Mouse (Mus musculus) ES-E14 (cell line): Measurements from ENCODE around the gene Disp3. TPM values are rescaled to one million over a fixed set of nuclear protein-coding genes. Genes with fewer than 3 reads are reported as not detected.

ENCODE experiments used
- DNase-seq: peaks from one replicate; pipeline ENCODE4 v3.0.0-alpha.2; 2013; ENCODE audit warnings: low read depth, low spot score
- H3K27ac ChIP-seq: 2 replicates; pipeline ENCODE4 v1.5.1; 2012; ENCODE audit warnings: low read depth, mild to moderate bottlenecking, low read length, moderate library complexity, mixed read lengths; ENCODE audit not compliant: poor library complexity, insufficient read depth, severe bottlenecking
- H3K36me3 ChIP-seq: 2 replicates; pipeline ENCODE4 v1.6.1; 2012; ENCODE audit warnings: mild to moderate bottlenecking, low read length, moderate library complexity, mixed read lengths; ENCODE audit not compliant: control insufficient read depth, poor library complexity, insufficient read depth, severe bottlenecking
- H3K4me1 ChIP-seq, 2 experiments: fragments of 150-350 bp in 1 of 2; sonication (generic) in 1 of 2; 2 replicates each; pipeline ENCODE4 v1.6.1; 2012; ENCODE audit warnings: low read length in 2 of 2, mild to moderate bottlenecking in 1 of 2, mixed read lengths in 1 of 2; ENCODE audit not compliant: control insufficient read depth in 2 of 2, insufficient read depth in 2 of 2, poor library complexity in 1 of 2
- H3K4me3 ChIP-seq, 2 experiments: fragments of 150-350 bp in 1 of 2; sonication (generic) in 1 of 2; 2 replicates each; pipeline ENCODE4 v1.5.1; 2012; ENCODE audit warnings: low read length in 2 of 2, low read depth in 1 of 2, mild to moderate bottlenecking in 1 of 2, mixed read lengths in 1 of 2; ENCODE audit not compliant: insufficient read depth in 1 of 2, poor library complexity in 1 of 2, severe bottlenecking in 1 of 2
- H3K9ac ChIP-seq: 2 replicates; pipeline ENCODE4 v1.6.1; 2012; ENCODE audit warnings: low read depth, mild to moderate bottlenecking, low read length, mixed read lengths; ENCODE audit not compliant: poor library complexity, insufficient read depth, severe bottlenecking
- H3K9me3 ChIP-seq: fragments of 150-350 bp; sonication (generic); 2 replicates; pipeline ENCODE4 v1.6.1; 2012; ENCODE audit warnings: low read depth, mild to moderate bottlenecking, low read length; ENCODE audit not compliant: control insufficient read depth, insufficient read depth
- CHD2 ChIP-seq: IDR thresholded peaks from 2 replicates; pipeline ENCODE4 v1.6.1; 2014; ENCODE audit warnings: mild to moderate bottlenecking, low read depth, low read length, inconsistent platforms
- HCFC1 ChIP-seq: IDR thresholded peaks from 2 replicates; pipeline ENCODE4 v1.6.1; 2012; ENCODE audit warnings: low read length, inconsistent platforms, borderline replicate concordance; ENCODE audit not compliant: insufficient read depth
- MAFK ChIP-seq: IDR thresholded peaks from 2 replicates; pipeline ENCODE4 v1.6.1; 2014; ENCODE audit warnings: mild to moderate bottlenecking, low read depth, low read length, inconsistent platforms; ENCODE audit not compliant: insufficient read depth
- ZC3H11A ChIP-seq: IDR thresholded peaks from 2 replicates; pipeline ENCODE4 v1.6.1; 2012; ENCODE audit warnings: low read depth, mild to moderate bottlenecking, inconsistent platforms, low read length, borderline replicate concordance
- ZNF384 ChIP-seq: IDR thresholded peaks from 2 replicates; pipeline ENCODE4 v1.6.1; 2012; ENCODE audit warnings: low read depth, low read length, inconsistent platforms
- in situ Hi-C, 2 experiments: fragments of 600-800 bp; cut with MboI; formaldehyde crosslinking; loops; one replicate each; pipeline ENCODE4 v1.15.1; 2025; ENCODE audit warnings: low sequenced_read_pairs in 2 of 2, inconsistent platforms in 1 of 2; ENCODE audit not compliant: unreplicated experiment in 2 of 2
- total RNA-seq: library from RNA; depleted of rRNA; stranded (reverse); fragments of 300-350 nt; gene quantifications from 2 replicates; pipeline ENCODE4 v1.2.3, GENCODE M21; 2012; rRNA removed

Disp3 gene
- 1.6 and 2.2 TPM in 2 replicates for total RNA-seq

DNA sequence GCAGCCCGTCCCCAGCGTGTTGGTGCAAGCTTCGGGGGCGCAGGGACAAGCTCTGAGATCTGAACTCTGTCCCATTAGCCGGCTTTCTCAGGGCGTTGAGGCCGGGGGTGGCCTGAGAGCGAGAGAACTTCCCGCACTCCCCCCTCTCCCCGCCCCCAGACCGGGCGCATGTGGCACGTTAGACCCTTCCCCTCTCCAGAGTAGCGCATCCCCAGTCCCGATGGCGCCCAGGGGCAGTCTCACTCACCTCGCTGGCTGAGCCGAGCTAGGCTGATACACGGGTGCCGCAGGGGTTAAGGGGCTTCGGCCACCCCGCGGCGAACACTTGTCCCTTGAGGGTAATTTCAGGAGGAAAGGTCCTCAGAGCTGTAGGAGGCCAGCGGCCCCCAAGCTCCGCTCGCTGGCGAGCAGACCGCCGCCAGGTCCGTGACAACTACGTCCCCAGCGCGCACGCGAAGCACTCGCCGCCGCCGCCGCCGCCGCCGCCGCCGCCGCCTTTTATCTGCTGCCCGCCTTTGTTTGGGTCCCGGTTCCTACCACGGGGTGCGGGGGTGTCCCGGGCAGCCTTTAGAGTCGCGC is at the start of gene Disp3:
Gene Disp3 (minus strand): TSS at position 490 of the 579 bp plus-strand sequence.
- DNase-seq, result no peak
- peak within 1 kb of the TSS; percentile 68 for H3K9ac ChIP-seq

DNA sequence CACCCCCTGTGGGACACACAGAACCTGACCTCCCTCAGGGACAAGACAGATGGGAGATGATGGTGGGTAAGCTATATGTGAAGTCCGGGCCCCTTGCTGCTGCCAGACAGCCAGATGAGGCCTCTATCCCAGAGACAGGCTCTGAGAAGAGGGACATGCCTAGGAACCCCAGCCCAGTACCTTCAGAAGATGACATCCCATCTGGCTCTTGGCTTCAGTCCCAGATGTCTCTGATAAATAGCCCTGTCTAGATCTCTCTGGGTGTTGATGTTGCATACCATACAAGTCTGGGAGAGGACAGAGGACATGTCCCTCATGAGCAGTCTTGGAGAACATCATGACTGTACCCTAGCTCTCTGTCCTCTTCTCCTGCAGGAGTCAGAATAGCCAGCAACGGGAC is 42.5 kb upstream of the Disp3 start:
- H3K9me3 ChIP-seq, result no peaks in the 10 kb centered on the region
- TF ChIP-seq CHD2 (no peak), HCFC1 (no peak), ZC3H11A (no peak), ZNF384 (no peak)
- no peaks in the 10 kb centered on the region for H3K36me3 ChIP-seq
- H3K4me3 ChIP-seq, result no peak overlapping the region
- no peak overlapping the region for H3K9ac ChIP-seq
- no peak for DNase-seq
- no peaks in the 10 kb centered on the region for H3K4me1 ChIP-seq
- H3K27ac ChIP-seq, result no peak overlapping the region
- in situ Hi-C loops, result no loop called here

More for the DNA sequence above, at the start of gene Disp3:
- no peaks in the 10 kb centered on the region for H3K4me1 ChIP-seq
- no peaks in the 10 kb centered on the region for H3K36me3 ChIP-seq
- no peaks in the 10 kb centered on the region for H3K9me3 ChIP-seq
- H3K4me3 ChIP-seq, result peak within 1 kb of the TSS; percentile 65 to 71
- TF ChIP-seq ZC3H11A, result no peak
- TF ChIP-seq HCFC1, result no peak
- TF ChIP-seq MAFK, result no peak
- no peak for TF ChIP-seq CHD2
- no peak for TF ChIP-seq ZNF384
- in situ Hi-C loops, result no loop called here
- H3K27ac ChIP-seq, result no peak within 1 kb of the TSS

DNA sequence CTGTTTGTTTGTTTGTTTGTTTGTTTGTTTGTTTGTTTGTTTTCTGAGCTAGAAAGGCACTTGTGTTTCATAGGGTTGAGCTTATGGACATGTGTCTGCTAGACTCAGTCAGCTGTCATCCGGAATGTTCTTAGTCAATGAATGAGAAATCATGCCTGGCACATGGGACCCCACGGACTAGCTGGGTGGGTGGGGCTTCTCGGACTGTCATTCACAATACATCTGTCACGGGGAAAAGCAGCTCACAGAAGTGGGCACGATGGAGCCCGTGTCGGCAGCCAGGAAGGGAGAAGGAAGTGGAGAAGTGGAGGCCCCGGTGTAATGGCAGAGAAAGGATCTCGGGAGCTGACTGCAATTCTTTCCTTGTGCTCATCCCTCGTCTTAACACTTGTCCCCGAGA is 41.7 kb upstream of the Disp3 start:
- TF ChIP-seq ZC3H11A (no peak), ZNF384 (no peak), HCFC1 (no peak), MAFK (no peak), CHD2 (no peak)
- in situ Hi-C loops, result no loop called here
- H3K9me3 ChIP-seq, result no peaks in the 10 kb centered on the region
- H3K36me3 ChIP-seq, result no peaks in the 10 kb centered on the region
- no peaks in the 10 kb centered on the region for H3K4me1 ChIP-seq
- H3K4me3 ChIP-seq, result no peak overlapping the region
- DNase-seq, result no peak
- H3K27ac ChIP-seq, result no peak overlapping the region
- no peak overlapping the region for H3K9ac ChIP-seq

DNA sequence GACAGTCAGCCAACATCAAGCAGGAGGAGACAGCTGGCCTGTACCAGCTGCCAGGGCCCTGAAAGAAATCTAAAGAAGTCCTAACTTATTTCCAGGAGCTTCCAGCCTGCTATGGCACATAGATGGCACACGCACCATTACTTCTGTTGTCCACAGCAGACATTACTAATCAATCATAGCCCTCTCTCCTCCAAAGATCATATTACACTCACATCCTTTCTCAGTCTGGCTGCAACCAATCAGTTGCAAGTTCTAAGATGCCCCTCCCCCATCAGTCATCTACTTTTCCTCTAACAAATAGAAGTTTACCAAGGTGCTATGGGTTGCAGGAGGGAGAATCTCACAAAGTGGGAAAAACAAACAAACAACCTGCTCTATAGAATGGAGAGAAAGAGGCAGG is 40.5 kb upstream of the Disp3 start:
- Histone ChIP-seq H3K27ac (no peak overlapping the region), H3K4me1 (no peaks in the 10 kb centered on the region), H3K9me3 (no peaks in the 10 kb centered on the region), H3K36me3 (no peaks in the 10 kb centered on the region), H3K9ac (no peak overlapping the region), H3K4me3 (no peak overlapping the region)
- DNase-seq, result peak; percentile 16
- in situ Hi-C loops, result no loop called here
- TF ChIP-seq ZNF384 (no peak), ZC3H11A (no peak), CHD2 (no peak), MAFK (no peak), HCFC1 (no peak)
